Comparison of ENCODE assay signal across 9 mouse cellular contexts in the genomic region with DNA sequence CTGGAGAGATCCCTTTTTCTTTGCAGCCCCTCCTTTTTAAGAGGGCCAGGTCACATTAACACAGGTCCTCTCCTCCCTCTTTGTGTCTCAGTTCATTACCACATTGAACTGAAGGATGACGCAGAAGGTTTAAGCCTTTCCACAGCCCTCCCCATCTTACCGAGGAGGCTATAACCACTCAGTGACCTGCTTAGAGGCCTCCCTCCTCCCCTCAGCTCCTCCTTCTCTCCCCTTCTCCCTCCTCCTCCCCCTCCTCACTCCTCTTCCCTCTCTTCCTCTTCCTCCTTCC. TPM values are rescaled to one million over a fixed set of nuclear protein-coding genes. Genes with fewer than 3 reads are reported as not detected.
DNase-seq lines count a peak whose midpoint lies in the region; ATAC-seq lines count a peak whose summit lies in the region.
"Had no signal": no experiment of that assay in that cellular context is flagged by ENCODE, and none has a peak within 500 bp of the region (broad histone marks: within the 10 kb centered on the region; RNA-seq: fewer than 3 reads in every experiment).

No protein-coding gene starts in this region.

- 7% methylated on average over 2 of the region's 2 CpGs for WGBS in lung, embryonic 16.5 days
- WGBS in forebrain, embryonic 11.5 days, result 34% methylated on average over 2 of the region's 2 CpGs
- 28% methylated on average over 2 of the region's 2 CpGs for WGBS in intestine, embryonic 16.5 days
- WGBS in neural tube, embryonic 15.5 days, result 44% methylated on average over 2 of the region's 2 CpGs

- H3K4me3 ChIP-seq in lung, embryonic 16.5 days (ENCODE audit: low read length), result no peak overlapping the region
- no peak overlapping the region for H3K4me3 ChIP-seq in forebrain, embryonic 11.5 days (ENCODE audit: low read depth, low read length)
- no peak overlapping the region for H3K4me3 ChIP-seq in intestine, embryonic 16.5 days (ENCODE audit: low read length)
- no peak overlapping the region for H3K4me3 ChIP-seq in neural tube, embryonic 15.5 days (replicated peaks)

- no peak for DNase-seq in lung, postnatal 14 days
- DNase-seq in forebrain, embryonic 11.5 days (ENCODE audit: low spot score), result no peak
- no peak for DNase-seq in cerebellum, postnatal 14 days
- no peak for DNase-seq in thymus, adult 18-20 months
- no peak for DNase-seq in thymus, postnatal 0 days (ENCODE audit: low spot score)

- no peaks in the 10 kb centered on the region for H3K27me3 ChIP-seq in lung, embryonic 16.5 days (ENCODE audit: control insufficient read depth, insufficient read depth, low read depth, low read length)
- no peaks in the 10 kb centered on the region for H3K27me3 ChIP-seq in forebrain, embryonic 11.5 days (ENCODE audit: control insufficient read depth, insufficient read depth, low read length)
- H3K27me3 ChIP-seq in intestine, embryonic 16.5 days (replicated peaks; ENCODE audit: control insufficient read depth, insufficient read depth, low read length), result no peaks in the 10 kb centered on the region
- no peaks in the 10 kb centered on the region for H3K27me3 ChIP-seq in neural tube, embryonic 15.5 days (replicated peaks)

- no peaks in the 10 kb centered on the region for H3K36me3 ChIP-seq in lung, embryonic 16.5 days (ENCODE audit: control insufficient read depth, insufficient read depth, low read length)
- H3K36me3 ChIP-seq in forebrain, embryonic 11.5 days (ENCODE audit: control insufficient read depth, insufficient read depth, low read length), result no peaks in the 10 kb centered on the region
- no peaks in the 10 kb centered on the region for H3K36me3 ChIP-seq in intestine, embryonic 16.5 days (ENCODE audit: control insufficient read depth, insufficient read depth, low read length)
- no peaks in the 10 kb centered on the region for H3K36me3 ChIP-seq in neural tube, embryonic 15.5 days

- H3K9ac ChIP-seq in lung, embryonic 16.5 days (ENCODE audit: low read length), result peak overlapping the region; percentile 64
- no peak overlapping the region for H3K9ac ChIP-seq in forebrain, embryonic 11.5 days (ENCODE audit: low read length)
- H3K9ac ChIP-seq in intestine, embryonic 16.5 days (ENCODE audit: low read depth, low read length), result peak overlapping the region; percentile 55
- H3K9ac ChIP-seq in neural tube, embryonic 15.5 days (replicated peaks), result 0 out of 2 replicates have a peak overlapping the region, but pooled peaks have one; percentile 1

- H3K9me3 ChIP-seq in lung, embryonic 16.5 days (ENCODE audit: control insufficient read depth, low read length), result no peaks in the 10 kb centered on the region
- H3K9me3 ChIP-seq in forebrain, embryonic 11.5 days (ENCODE audit: control insufficient read depth, low read length), result no peaks in the 10 kb centered on the region
- H3K9me3 ChIP-seq in intestine, embryonic 16.5 days (ENCODE audit: control insufficient read depth, low read length), result no peaks in the 10 kb centered on the region
- no peaks in the 10 kb centered on the region for H3K9me3 ChIP-seq in neural tube, embryonic 15.5 days (replicated peaks)

- ATAC-seq in lung, embryonic 16.5 days (ENCODE audit: low read depth), result peak; percentile 49
- ATAC-seq in forebrain, embryonic 11.5 days (replicated peaks; ENCODE audit: low FRiP score), result no peak
- ATAC-seq in intestine, embryonic 16.5 days, result peak; percentile 54
- ATAC-seq in neural tube, embryonic 15.5 days (ENCODE audit: low FRiP score), result no peak; the same call in 1 of the 2 replicates
- ATAC-seq: activated CD4-positive, CD25-positive, alpha-beta regulatory T cell, adult 4 months had no signal

- H3K4me1 ChIP-seq in lung, embryonic 16.5 days (replicated peaks; ENCODE audit: control insufficient read depth, insufficient read depth, low read length), result peaks cover 26% of the 10 kb centered on the region
- H3K4me1 ChIP-seq in forebrain, embryonic 11.5 days (replicated peaks; ENCODE audit: control insufficient read depth, insufficient read depth, low read length), result 0 out of 2 replicates have a peak, but pooled peaks cover 3% of the 10 kb centered on the region
- H3K4me1 ChIP-seq in intestine, embryonic 16.5 days (ENCODE audit: control insufficient read depth, insufficient read depth, low read length), result peaks cover 23% of the 10 kb centered on the region
- H3K4me1 ChIP-seq in neural tube, embryonic 15.5 days, result peaks cover 21% of the 10 kb centered on the region

- H3K27ac ChIP-seq in lung, embryonic 16.5 days (ENCODE audit: low read length), result peak overlapping the region; percentile 99
- peak overlapping the region; percentile 55; the same call in 1 of the 2 replicates for H3K27ac ChIP-seq in forebrain, embryonic 11.5 days (ENCODE audit: low read depth, low read length)
- H3K27ac ChIP-seq in intestine, embryonic 16.5 days (ENCODE audit: low read length), result peak overlapping the region; percentile 95
- H3K27ac ChIP-seq in neural tube, embryonic 15.5 days (replicated peaks), result peak overlapping the region; percentile 81

- H3K4me2 ChIP-seq in lung, embryonic 16.5 days (ENCODE audit: low read depth, low read length), result peak overlapping the region; percentile 9; the same call in 1 of the 2 replicates
- no peak overlapping the region for H3K4me2 ChIP-seq in forebrain, embryonic 11.5 days (ENCODE audit: low read depth, low read length, severe bottlenecking)
- H3K4me2 ChIP-seq in intestine, embryonic 16.5 days (ENCODE audit: low read depth, low read length), result peak overlapping the region; percentile 22; the same call in 1 of the 2 replicates
- no peak overlapping the region for H3K4me2 ChIP-seq in neural tube, embryonic 15.5 days

RNA-seq across cellular contexts. Expression of a gene that starts 7.6 kb away (rescaled TPM):
- polyA plus RNA-seq in lung, embryonic 16.5 days (2015; fragmentation: Nextera tagmentation; extraction: Ambion mirVana), result 0.06 TPM in 1 of 2 replicates, not detected in the other
- not detected in 2 replicates for polyA plus RNA-seq in forebrain, embryonic 11.5 days (2014; fragmentation: Nextera tagmentation; extraction: Ambion mirVana)
- 0.38 and 0.42 TPM in 2 replicates for polyA plus RNA-seq in intestine, embryonic 16.5 days (2015; fragmentation: Nextera tagmentation; extraction: Ambion mirVana)
- polyA plus RNA-seq in neural tube, embryonic 15.5 days (2015; fragmentation: Nextera tagmentation; extraction: Ambion mirVana), result 0.54 TPM in 1 of 2 replicates, not detected in the other
- not detected in 2 replicates for polyA plus RNA-seq in thymus, postnatal 0 days (2015; fragmentation: Nextera tagmentation; extraction: Ambion mirVana)
- polyA plus RNA-seq: activated CD4-positive, CD25-positive, alpha-beta regulatory T cell, adult 4 months had no signal

RNA-seq across cellular contexts. Expression of a gene that starts 13.5 kb away (rescaled TPM):
- polyA plus RNA-seq in lung, embryonic 16.5 days (2015; fragmentation: Nextera tagmentation; extraction: Ambion mirVana), result 1.6 and 2.4 TPM in 2 replicates
- polyA plus RNA-seq in forebrain, embryonic 11.5 days (2014; fragmentation: Nextera tagmentation; extraction: Ambion mirVana), result not detected in 2 replicates
- 0.48 and 0.56 TPM in 2 replicates for polyA plus RNA-seq in intestine, embryonic 16.5 days (2015; fragmentation: Nextera tagmentation; extraction: Ambion mirVana)
- 1.3 TPM in 2 replicates for polyA plus RNA-seq in neural tube, embryonic 15.5 days (2015; fragmentation: Nextera tagmentation; extraction: Ambion mirVana)
- 0.73 and 0.99 TPM in 2 replicates for polyA plus RNA-seq in thymus, postnatal 0 days (2015; fragmentation: Nextera tagmentation; extraction: Ambion mirVana)
- polyA plus RNA-seq: activated CD4-positive, CD25-positive, alpha-beta regulatory T cell, adult 4 months had no signal

Comparison
In these comparisons a context has a peak if more than half of its experiments do, and no peak if none do; other contexts are left out.
1. ATAC-seq: peak in lung, embryonic 16.5 days (single experiment) and intestine, embryonic 16.5 days (single experiment); none in forebrain, embryonic 11.5 days (single experiment) and neural tube, embryonic 15.5 days (single experiment).
2. H3K4me2 ChIP-seq: peak in lung, embryonic 16.5 days (single experiment) and intestine, embryonic 16.5 days (single experiment); none in forebrain, embryonic 11.5 days (single experiment) and neural tube, embryonic 15.5 days (single experiment).
3. Peak in every context shown above with its lines, with median percentiles within 50 percentile points of each other: H3K27ac ChIP-seq.